Mouse (Mus musculus) embryonic facial prominence, embryonic 13.5 days (tissue): Measurements from ENCODE around the gene Poll. TPM values are rescaled to one million over a fixed set of nuclear protein-coding genes. Genes with fewer than 3 reads are reported as not detected.
"Not testable (repeated sequence)": the region's sequence is repeated elsewhere in the genome, so short reads cannot be mapped to it uniquely, and the experiment has no call there.

Experiments used
- ATAC-seq: fragments of 200-750 bp; cut with Nextera tagmentation; 2 replicates; pipeline ENCODE4 v1.8.0; 2017; ENCODE audit warnings: low read depth; ENCODE audit not compliant: insufficient number of reproducible peaks, insufficient read depth, low FRiP score, low TSS enrichment
- H3K27ac ChIP-seq: fragments of 300-500 bp; sonication (generic); 2 replicates; pipeline ENCODE4 v1.5.1; 2015; ENCODE audit warnings: moderate library complexity, mild to moderate bottlenecking, inconsistent platforms
- H3K27me3 ChIP-seq: fragments of 300-500 bp; sonication (generic); 2 replicates; pipeline ENCODE4 v1.6.1; 2015; ENCODE audit warnings: mild to moderate bottlenecking, inconsistent platforms
- H3K36me3 ChIP-seq: fragments of 300-500 bp; sonication (generic); 2 replicates; pipeline ENCODE4 v1.6.1; 2015; ENCODE audit warnings: mild to moderate bottlenecking, inconsistent platforms
- H3K4me1 ChIP-seq: fragments of 300-500 bp; sonication (generic); 2 replicates; pipeline ENCODE4 v1.6.1; 2015; ENCODE audit warnings: inconsistent platforms
- H3K4me2 ChIP-seq: fragments of 300-500 bp; sonication (generic); 2 replicates; pipeline ENCODE4 v1.6.1; 2015; ENCODE audit warnings: moderate library complexity, mild to moderate bottlenecking, inconsistent platforms
- H3K4me3 ChIP-seq: fragments of 300-500 bp; sonication (generic); 2 replicates; pipeline ENCODE4 v1.5.1; 2015; ENCODE audit warnings: mild to moderate bottlenecking, inconsistent platforms
- H3K9ac ChIP-seq: fragments of 300-500 bp; sonication (generic); 2 replicates; pipeline ENCODE4 v1.6.1; 2015; ENCODE audit warnings: mild to moderate bottlenecking, inconsistent platforms
- H3K9me3 ChIP-seq: fragments of 300-500 bp; sonication (generic); 2 replicates; pipeline ENCODE4 v1.6.1; 2016; ENCODE audit warnings: inconsistent platforms
- WGBS: fragments of 180-500 bp; shearing (Covaris S2); methylation state at CpG from one replicate; pipeline ENCODE4 v1.1.7; 2015; ENCODE audit warnings: mixed read lengths; 5-methylcytosine and 5-hydroxymethylcytosine counted together
- polyA plus RNA-seq: library from polyadenylated mRNA; unstranded; fragments of >200 nt; fragmentation: Nextera tagmentation; extraction: Ambion mirVana; gene quantifications from 2 replicates; pipeline ENCODE4 v1.2.1, GENCODE M21; 2015

Gene Poll
- polyA plus RNA-seq, 1 experiment from 2014 or later: 14.4 TPM

GRCm38 (mm10) chr19:45549128-45549915, 11.0 kb downstream of the Poll start:
- no peak for ATAC-seq
- 78% methylated on average over 23 of the region's 23 CpGs for WGBS

DNA sequence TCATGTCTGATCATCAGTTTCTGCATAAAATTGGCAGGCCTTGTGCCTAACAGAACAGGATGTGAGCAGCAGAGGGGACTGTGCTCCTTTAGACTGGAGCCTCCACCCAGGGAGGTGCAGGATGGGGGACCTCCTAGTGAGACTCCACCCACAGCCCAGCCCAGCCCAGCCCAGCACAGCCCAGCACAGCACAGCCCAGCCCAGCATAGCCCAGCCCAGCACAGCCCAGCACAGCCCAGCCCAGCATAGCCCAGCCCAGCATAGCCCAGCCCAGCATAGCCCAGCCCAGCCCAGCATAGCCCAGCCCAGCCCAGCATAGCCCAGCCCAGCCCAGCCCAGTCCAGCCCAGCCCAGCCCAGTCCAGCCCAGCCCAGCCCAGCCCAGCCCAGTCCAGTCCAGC, 12.1 kb downstream of the Poll start:
- H3K27ac ChIP-seq, H3K9ac ChIP-seq, H3K4me3 ChIP-seq, H3K4me1 ChIP-seq, H3K9me3 ChIP-seq, H3K4me2 ChIP-seq, ATAC-seq: not testable (repeated sequence)
- peaks cover 13% of the 10 kb centered on the region for H3K36me3 ChIP-seq
- H3K27me3 ChIP-seq: peaks cover 34% of the 10 kb centered on the region

More at GRCm38 (mm10) chr19:45549128-45549915, 11.0 kb downstream of the Poll start:
- Histone ChIP-seq H3K4me2 (no peak overlapping the region), H3K36me3 (peaks cover 24% of the 10 kb centered on the region), H3K27me3 (peaks cover 23% of the 10 kb centered on the region), H3K9ac (no peak overlapping the region), H3K4me1 (peaks cover 5% of the 10 kb centered on the region), H3K9me3 (no peaks in the 10 kb centered on the region), H3K4me3 (no peak overlapping the region), H3K27ac (no peak overlapping the region)

DNA sequence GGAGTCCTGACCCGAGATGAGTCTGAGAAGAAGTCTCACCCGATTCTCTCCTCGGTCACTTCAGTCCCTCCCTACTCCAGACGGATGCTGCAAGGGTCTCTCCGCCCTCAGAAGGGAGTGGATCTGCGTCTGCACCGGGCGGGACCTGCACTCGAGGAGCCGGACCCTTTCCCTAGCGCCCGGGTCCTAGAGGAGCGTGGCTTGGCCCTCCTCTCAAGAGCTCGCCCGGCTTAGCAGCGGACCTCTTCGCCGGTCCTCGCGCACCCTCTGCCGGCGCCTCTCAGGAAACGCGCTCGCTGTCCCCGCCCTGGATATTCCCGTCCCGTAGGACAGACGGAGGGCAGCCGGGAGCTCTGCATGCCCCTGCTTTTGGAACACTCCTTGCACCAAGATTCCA, 15.4 kb downstream of the Poll start:
- peaks cover 65% of the 10 kb centered on the region for H3K27me3 ChIP-seq
- peak overlapping the region; percentile 45 for H3K4me3 ChIP-seq
- no peaks in the 10 kb centered on the region for H3K36me3 ChIP-seq
- H3K27ac ChIP-seq: no peak overlapping the region
- H3K9ac ChIP-seq: peak overlapping the region; percentile 62; the same call in 1 of the 2 replicates
- peaks cover 17% of the 10 kb centered on the region for H3K4me1 ChIP-seq
- no peaks in the 10 kb centered on the region for H3K9me3 ChIP-seq
- peak overlapping the region; percentile 94 for H3K4me2 ChIP-seq
- peak; percentile 62; the same call in 1 of the 2 replicates for ATAC-seq
- WGBS: under 1% methylated on average over 30 of the region's 30 CpGs

- Histone ChIP-seq H3K4me2 (peak overlapping the region; percentile 94), H3K27ac (no peak overlapping the region), H3K27me3 (peaks cover 64% of the 10 kb centered on the region), H3K9ac (peak overlapping the region; percentile 62; the same call in 1 of the 2 replicates), H3K4me3 (peak overlapping the region; percentile 45), H3K36me3 (no peaks in the 10 kb centered on the region), H3K4me1 (peaks cover 17% of the 10 kb centered on the region), H3K9me3 (no peaks in the 10 kb centered on the region)
- no peak for ATAC-seq
- 2% methylated on average over 23 of the region's 26 CpGs for WGBS
These were observed 16.0 kb downstream of the Poll start for GRCm38 (mm10) chr19:45544152-45544924.

DNA sequence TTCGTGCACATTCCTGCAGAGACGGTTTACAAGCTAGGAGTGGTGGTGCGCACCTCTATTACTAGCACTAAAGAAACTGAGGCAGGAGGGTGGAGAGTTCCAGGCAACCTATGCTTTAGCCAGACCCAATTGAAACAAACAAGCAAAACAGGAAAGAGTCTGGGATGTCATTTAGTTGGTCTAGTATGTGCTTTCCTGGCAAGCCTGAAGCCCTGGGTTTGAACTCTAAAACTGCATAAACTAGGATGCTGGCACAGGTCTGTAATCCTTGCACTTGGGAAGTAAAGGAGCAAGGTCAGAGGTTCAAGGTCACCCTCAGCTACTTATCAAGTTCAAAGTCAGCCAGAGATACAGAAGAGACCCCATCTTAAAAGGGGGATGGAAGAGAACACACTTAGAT, 18.3 kb downstream of the Poll start:
- WGBS: 19% methylated on average over 3 of the region's 3 CpGs
- H3K4me2 ChIP-seq: peak overlapping the region; percentile 78
- no peak overlapping the region for H3K27ac ChIP-seq
- peaks cover 62% of the 10 kb centered on the region for H3K27me3 ChIP-seq
- H3K4me1 ChIP-seq: peaks cover 17% of the 10 kb centered on the region
- H3K9me3 ChIP-seq: no peaks in the 10 kb centered on the region
- peak overlapping the region; percentile 45 for H3K4me3 ChIP-seq
- no peak for ATAC-seq
- H3K9ac ChIP-seq: no peak overlapping the region
- no peaks in the 10 kb centered on the region for H3K36me3 ChIP-seq

GRCm38 (mm10) chr19:45541409-45542041, 18.8 kb downstream of the Poll start:
- Histone ChIP-seq H3K4me1 (peaks cover 17% of the 10 kb centered on the region), H3K9me3 (no peaks in the 10 kb centered on the region), H3K9ac (peak overlapping the region; percentile 61), H3K4me2 (peak overlapping the region; percentile 78), H3K27me3 (peaks cover 60% of the 10 kb centered on the region), H3K36me3 (no peaks in the 10 kb centered on the region), H3K27ac (no peak overlapping the region), H3K4me3 (peak overlapping the region; percentile 45)
- ATAC-seq: no peak
- WGBS: under 1% methylated on average over 50 of the region's 58 CpGs

- H3K27ac ChIP-seq: no peak overlapping the region
- 21% methylated on average over 8 of the region's 8 CpGs for WGBS
- peaks cover 53% of the 10 kb centered on the region for H3K27me3 ChIP-seq
These were observed 19.5 kb downstream of the Poll start for GRCm38 (mm10) chr19:45540657-45541408.

GRCm38 (mm10) chr19:45537505-45537904, 22.8 kb downstream of the Poll start:
- no peak overlapping the region for H3K27ac ChIP-seq
- 68% methylated on average over 1 of the region's 1 CpGs for WGBS

More at GRCm38 (mm10) chr19:45540657-45541408, 19.5 kb downstream of the Poll start:
- Histone ChIP-seq H3K4me3 (peak overlapping the region; percentile 45), H3K9me3 (no peaks in the 10 kb centered on the region), H3K36me3 (no peaks in the 10 kb centered on the region), H3K4me2 (peak overlapping the region; percentile 78), H3K4me1 (peaks cover 17% of the 10 kb centered on the region), H3K9ac (peak overlapping the region; percentile 61)
- ATAC-seq: no peak

GRCm38 (mm10) chr19:45535929-45536328, 24.4 kb downstream of the Poll start:
- peaks cover 12% of the 10 kb centered on the region for H3K27me3 ChIP-seq
- no peak overlapping the region for H3K9ac ChIP-seq
- no peak overlapping the region for H3K27ac ChIP-seq
- ATAC-seq: no peak
- peaks cover under 1% of the 10 kb centered on the region for H3K4me1 ChIP-seq
- H3K36me3 ChIP-seq: peaks cover under 1% of the 10 kb centered on the region; the same call in 1 of the 2 replicates
- no peak overlapping the region for H3K4me3 ChIP-seq
- no peak overlapping the region for H3K4me2 ChIP-seq
- H3K9me3 ChIP-seq: no peaks in the 10 kb centered on the region
- 60% methylated on average over 6 of the region's 6 CpGs for WGBS

More at GRCm38 (mm10) chr19:45537505-45537904, 22.8 kb downstream of the Poll start:
- H3K4me1 ChIP-seq: peaks cover 9% of the 10 kb centered on the region
- H3K4me3 ChIP-seq: no peak overlapping the region
- H3K4me2 ChIP-seq: no peak overlapping the region
- no peaks in the 10 kb centered on the region for H3K36me3 ChIP-seq
- no peak overlapping the region for H3K9ac ChIP-seq
- ATAC-seq: no peak
- peaks cover 28% of the 10 kb centered on the region for H3K27me3 ChIP-seq
- no peaks in the 10 kb centered on the region for H3K9me3 ChIP-seq

DNA sequence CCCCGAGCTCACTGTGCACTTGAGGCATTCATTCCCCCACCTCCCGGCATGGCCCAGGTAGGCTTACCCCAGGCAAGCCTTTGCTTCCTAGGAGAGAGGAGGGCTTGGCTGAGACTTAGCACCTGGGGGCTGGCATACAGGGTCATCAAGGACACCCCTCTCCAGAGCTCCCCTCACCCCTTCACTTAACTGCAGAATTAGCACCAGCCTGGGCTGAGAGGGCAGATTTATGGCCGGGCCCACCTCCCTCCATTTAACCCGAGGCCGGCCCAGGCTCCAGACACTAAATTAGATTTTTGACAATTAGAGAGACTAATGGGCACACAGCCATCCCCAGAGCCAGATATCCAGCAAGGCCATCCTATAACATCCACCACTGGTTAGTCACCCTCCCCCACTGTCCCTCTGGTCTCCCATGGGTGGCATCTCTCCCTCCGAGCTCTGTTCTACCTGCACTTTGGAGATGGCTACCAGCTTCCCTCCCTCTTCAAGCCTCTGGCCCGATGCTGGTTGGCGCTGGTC, 25.1 kb downstream of the Poll start:
- WGBS: 77% methylated on average over 8 of the region's 8 CpGs
- H3K9me3 ChIP-seq: no peaks in the 10 kb centered on the region
- no peak for ATAC-seq
- H3K4me2 ChIP-seq: no peak overlapping the region
- no peaks in the 10 kb centered on the region for H3K4me1 ChIP-seq
- H3K4me3 ChIP-seq: no peak overlapping the region
- H3K27ac ChIP-seq: no peak overlapping the region
- peaks cover 6% of the 10 kb centered on the region for H3K27me3 ChIP-seq
- H3K36me3 ChIP-seq: peaks cover 7% of the 10 kb centered on the region
- no peak overlapping the region for H3K9ac ChIP-seq

DNA sequence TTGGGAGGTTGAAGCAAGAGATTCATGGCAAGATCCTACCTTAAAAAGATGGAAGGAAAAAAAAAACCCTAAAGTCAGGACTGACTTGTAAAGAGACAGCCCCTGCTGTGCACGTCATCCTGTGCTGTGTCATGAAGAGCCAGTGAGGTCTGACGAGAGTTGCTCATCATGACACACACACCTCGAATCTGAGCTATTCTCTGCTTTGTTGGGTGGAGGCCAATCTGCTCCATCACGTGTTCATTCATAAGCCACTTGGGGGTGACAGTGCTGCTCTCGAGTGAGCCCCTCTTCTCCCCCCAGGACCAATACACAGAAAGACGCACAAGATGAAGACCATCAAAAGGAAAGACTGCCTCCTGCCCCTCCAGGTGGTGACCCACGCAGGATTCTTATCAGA, 26.7 kb downstream of the Poll start:
- Histone ChIP-seq H3K9me3 (no peaks in the 10 kb centered on the region), H3K36me3 (peaks cover 24% of the 10 kb centered on the region), H3K27me3 (no peaks in the 10 kb centered on the region), H3K27ac (no peak overlapping the region), H3K4me1 (no peaks in the 10 kb centered on the region), H3K9ac (no peak overlapping the region), H3K4me3 (no peak overlapping the region), H3K4me2 (no peak overlapping the region)
- ATAC-seq: no peak
- 76% methylated on average over 7 of the region's 7 CpGs for WGBS
